Mouse (Mus musculus) kidney, embryonic 14.5 days (tissue): ENCODE data around the gene Hlx. TPM values are rescaled to one million over a fixed set of nuclear protein-coding genes. Genes with fewer than 3 reads are reported as not detected.
A peak's percentile ranks its signal among the peaks of the same experiment; 100 is the strongest.

ENCODE experiments used
- ATAC-seq: fragments of 200-750 bp; cut with Nextera tagmentation; 2 replicates; pipeline ENCODE4 v1.8.0; 2017; ENCODE audit warnings: moderate number of reproducible peaks, mild to moderate bottlenecking, moderate TSS enrichment, moderate library complexity; ENCODE audit not compliant: low FRiP score, low TSS enrichment
- H3K27ac ChIP-seq: fragments of 300-500 bp; sonication (generic); 2 replicates; pipeline ENCODE4 v1.5.1; 2014; ENCODE audit warnings: low read depth, mild to moderate bottlenecking, low read length, moderate library complexity, mixed read lengths
- H3K27me3 ChIP-seq: fragments of 300-500 bp; sonication (generic); 2 replicates; pipeline ENCODE4 v1.6.1; 2014; ENCODE audit warnings: mild to moderate bottlenecking, low read length; ENCODE audit not compliant: control insufficient read depth, insufficient read depth
- H3K36me3 ChIP-seq: fragments of 300-500 bp; sonication (generic); 2 replicates; pipeline ENCODE4 v1.6.1; 2014; ENCODE audit warnings: low read length, mixed read lengths; ENCODE audit not compliant: control insufficient read depth, insufficient read depth
- H3K4me1 ChIP-seq: fragments of 300-500 bp; sonication (generic); 2 replicates; pipeline ENCODE4 v1.6.1; 2014; ENCODE audit warnings: low read length, mixed read lengths; ENCODE audit not compliant: control insufficient read depth, insufficient read depth
- H3K4me2 ChIP-seq: fragments of 300-500 bp; sonication (generic); replicated peaks from 2 replicates; pipeline ENCODE4 v1.6.1; 2014; ENCODE audit warnings: low read depth, mild to moderate bottlenecking, low read length
- H3K4me3 ChIP-seq: fragments of 300-500 bp; sonication (generic); 2 replicates; pipeline ENCODE4 v1.5.1; 2014; ENCODE audit warnings: mild to moderate bottlenecking, low read length
- H3K9ac ChIP-seq: fragments of 300-500 bp; sonication (generic); 2 replicates; pipeline ENCODE4 v1.6.1; 2014; ENCODE audit warnings: low read depth, mild to moderate bottlenecking, low read length, moderate library complexity
- H3K9me3 ChIP-seq: fragments of 300-500 bp; sonication (generic); 2 replicates; pipeline ENCODE4 v1.6.1; 2016; ENCODE audit warnings: low read length; ENCODE audit not compliant: control insufficient read depth
- WGBS: fragments of 180-500 bp; shearing (Covaris S2); extraction: QIAGEN DNeasy Blood & Tissue Kit; methylation state at CpG from one replicate; pipeline ENCODE4 v1.1.7; 2014; 5-methylcytosine and 5-hydroxymethylcytosine counted together
- polyA plus RNA-seq: library from polyadenylated mRNA; unstranded; fragments of >200 nt; fragmentation: Nextera tagmentation; extraction: Ambion mirVana; gene quantifications from 2 replicates; pipeline ENCODE4 v1.2.1, GENCODE M21; 2014

Gene Hlx
- polyA plus RNA-seq, 1 experiment from 2014 or later: 8.0 TPM

GRCm38 (mm10) chr1:184707532-184708248 lies 24.7 kb downstream of the Hlx start:
- no peaks in the 10 kb centered on the region for H3K36me3 ChIP-seq
- H3K9me3 ChIP-seq: no peaks in the 10 kb centered on the region
- WGBS: 47% methylated on average over 4 of the region's 4 CpGs
- no peaks in the 10 kb centered on the region for H3K4me1 ChIP-seq
- H3K27ac ChIP-seq: no peak overlapping the region
- no peak overlapping the region for H3K4me2 ChIP-seq
- peaks cover 27% of the 10 kb centered on the region for H3K27me3 ChIP-seq
- ATAC-seq: no peak
- no peak overlapping the region for H3K4me3 ChIP-seq
- no peak overlapping the region for H3K9ac ChIP-seq

- Histone ChIP-seq H3K27ac (no peak overlapping the region), H3K27me3 (peaks cover 22% of the 10 kb centered on the region), H3K36me3 (no peaks in the 10 kb centered on the region), H3K4me2 (no peak overlapping the region), H3K4me3 (no peak overlapping the region), H3K9ac (no peak overlapping the region), H3K9me3 (no peaks in the 10 kb centered on the region), H3K4me1 (no peaks in the 10 kb centered on the region)
- ATAC-seq: no peak
- WGBS: 55% methylated on average over 3 of the region's 3 CpGs
Observed at GRCm38 (mm10) chr1:184704901-184705300, 27.5 kb downstream of the Hlx start.

DNA sequence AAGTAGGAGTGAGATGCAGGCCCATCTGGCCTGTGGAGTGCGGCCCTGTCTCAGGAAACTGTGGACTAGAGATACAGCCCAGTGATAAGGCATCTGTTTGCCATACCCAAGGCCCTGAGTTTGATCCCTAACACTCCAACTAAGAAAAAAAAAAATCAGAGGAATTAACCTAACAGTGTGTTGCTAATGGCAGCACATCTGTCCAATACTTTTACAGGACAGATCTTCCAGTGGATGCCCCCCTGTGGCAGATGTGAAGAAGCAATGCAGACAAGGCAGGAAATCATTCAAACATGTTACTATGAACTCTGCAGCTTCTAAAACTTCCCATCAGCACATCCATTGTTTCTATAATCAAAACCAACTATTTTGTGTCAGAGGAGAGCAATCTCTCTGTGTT lies 33.1 kb downstream of the Hlx start:
- Histone ChIP-seq H3K4me1 (no peaks in the 10 kb centered on the region), H3K36me3 (no peaks in the 10 kb centered on the region), H3K4me3 (no peak overlapping the region), H3K9me3 (no peaks in the 10 kb centered on the region), H3K27ac (no peak overlapping the region), H3K9ac (no peak overlapping the region), H3K27me3 (no peaks in the 10 kb centered on the region), H3K4me2 (no peak overlapping the region)
- ATAC-seq: no peak
- 98% methylated on average over 1 of the region's 1 CpGs for WGBS

DNA sequence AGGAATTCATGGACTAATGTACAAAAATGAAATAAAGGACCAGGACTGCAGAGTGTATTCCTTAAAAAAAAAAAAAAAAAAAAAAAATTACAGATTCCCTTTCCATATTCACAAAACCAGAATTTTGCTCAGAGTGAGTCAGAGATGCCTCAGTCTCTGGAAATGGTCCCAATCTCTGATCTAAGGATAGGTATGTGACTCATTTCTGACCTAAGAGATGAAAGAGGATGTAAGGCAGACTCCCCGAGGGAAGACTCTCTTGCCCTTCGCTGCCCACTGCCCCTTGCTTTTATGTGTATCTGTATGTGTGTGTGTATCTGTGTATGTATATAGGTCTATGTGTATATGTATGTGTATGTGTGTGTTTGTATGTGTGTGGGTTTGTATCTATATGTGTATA lies 37.0 kb downstream of the Hlx start:
- Histone ChIP-seq H3K4me1 (no peaks in the 10 kb centered on the region), H3K9me3 (no peaks in the 10 kb centered on the region), H3K36me3 (no peaks in the 10 kb centered on the region), H3K27me3 (no peaks in the 10 kb centered on the region), H3K4me3 (no peak overlapping the region), H3K4me2 (no peak overlapping the region), H3K9ac (no peak overlapping the region), H3K27ac (no peak overlapping the region)
- 79% methylated on average over 2 of the region's 2 CpGs for WGBS
- no peak for ATAC-seq

DNA sequence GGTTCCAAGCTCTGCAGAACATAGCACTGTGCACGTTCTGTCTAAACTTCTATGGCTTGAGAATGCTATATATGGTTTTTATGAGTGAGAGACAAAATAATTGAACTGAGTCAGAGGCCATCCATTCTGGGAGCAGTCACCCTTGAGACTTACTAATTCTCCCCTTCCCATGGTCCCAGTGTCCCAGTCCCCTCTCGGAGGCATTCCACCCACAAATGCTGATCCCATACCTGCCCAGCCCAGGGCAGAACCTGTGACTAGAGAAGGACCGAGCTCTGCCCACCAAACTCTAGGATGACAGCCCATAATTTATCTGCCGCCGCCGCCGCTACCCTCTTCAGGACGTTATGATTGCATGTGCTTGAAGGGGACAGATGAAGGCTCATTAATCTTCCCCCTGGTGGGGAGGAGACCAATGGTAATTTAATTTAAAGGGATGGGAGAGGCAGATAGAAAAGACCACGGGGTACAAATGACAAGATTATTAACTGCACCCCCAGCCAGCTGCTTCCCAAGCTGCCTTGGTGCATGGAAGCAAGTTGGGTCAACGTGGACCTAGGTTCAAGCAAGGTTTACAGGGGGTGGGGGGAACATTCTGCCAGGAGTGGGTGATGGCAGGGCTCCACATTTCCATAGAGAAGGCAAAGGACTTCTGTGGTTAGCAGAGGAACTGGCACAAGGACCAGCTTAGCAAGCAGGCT lies 40.1 kb downstream of the Hlx start:
- H3K4me2 ChIP-seq: no peak overlapping the region
- no peaks in the 10 kb centered on the region for H3K36me3 ChIP-seq
- no peaks in the 10 kb centered on the region for H3K9me3 ChIP-seq
- 0 out of 2 replicates have a peak, but pooled peaks have one; percentile 62 for ATAC-seq
- H3K4me1 ChIP-seq: no peaks in the 10 kb centered on the region
- H3K9ac ChIP-seq: no peak overlapping the region
- WGBS: 18% methylated on average over 10 of the region's 10 CpGs
- H3K27me3 ChIP-seq: no peaks in the 10 kb centered on the region
- no peak overlapping the region for H3K4me3 ChIP-seq
- no peak overlapping the region for H3K27ac ChIP-seq

DNA sequence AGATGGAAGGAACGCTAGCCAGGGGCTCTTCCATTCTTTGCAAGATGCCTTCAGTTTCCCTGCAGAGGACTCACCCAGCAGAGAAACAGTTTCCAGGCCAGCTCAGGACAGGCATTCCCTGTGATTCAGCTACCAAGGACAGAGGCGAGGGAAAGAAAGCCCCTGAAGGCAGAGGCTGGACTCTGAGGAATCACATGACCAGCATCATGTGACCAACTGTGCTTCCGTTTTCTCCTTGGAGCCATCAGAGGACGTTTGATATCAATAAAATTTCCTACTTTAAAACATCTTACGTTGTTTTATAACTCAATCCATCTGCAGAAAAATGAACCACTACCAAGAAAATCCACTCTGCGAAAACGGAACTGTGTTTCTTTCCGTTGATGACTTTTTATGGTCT lies 41.2 kb downstream of the Hlx start:
- WGBS: 82% methylated on average over 8 of the region's 8 CpGs
- no peaks in the 10 kb centered on the region for H3K4me1 ChIP-seq
- no peak overlapping the region for H3K9ac ChIP-seq
- no peaks in the 10 kb centered on the region for H3K36me3 ChIP-seq
- no peaks in the 10 kb centered on the region for H3K9me3 ChIP-seq
- no peaks in the 10 kb centered on the region for H3K27me3 ChIP-seq
- no peak for ATAC-seq
- no peak overlapping the region for H3K27ac ChIP-seq
- H3K4me3 ChIP-seq: no peak overlapping the region
- H3K4me2 ChIP-seq: no peak overlapping the region

- Histone ChIP-seq H3K27me3 (0 out of 2 replicates have a peak, but pooled peaks cover 6% of the 10 kb centered on the region), H3K9ac (no peak overlapping the region), H3K4me1 (no peaks in the 10 kb centered on the region), H3K4me3 (no peak overlapping the region), H3K9me3 (no peaks in the 10 kb centered on the region), H3K4me2 (no peak overlapping the region), H3K27ac (no peak overlapping the region), H3K36me3 (no peaks in the 10 kb centered on the region)
- ATAC-seq: no peak
- WGBS: 27% methylated on average over 7 of the region's 7 CpGs
Observed at GRCm38 (mm10) chr1:184688026-184688425, 44.4 kb downstream of the Hlx start.

DNA sequence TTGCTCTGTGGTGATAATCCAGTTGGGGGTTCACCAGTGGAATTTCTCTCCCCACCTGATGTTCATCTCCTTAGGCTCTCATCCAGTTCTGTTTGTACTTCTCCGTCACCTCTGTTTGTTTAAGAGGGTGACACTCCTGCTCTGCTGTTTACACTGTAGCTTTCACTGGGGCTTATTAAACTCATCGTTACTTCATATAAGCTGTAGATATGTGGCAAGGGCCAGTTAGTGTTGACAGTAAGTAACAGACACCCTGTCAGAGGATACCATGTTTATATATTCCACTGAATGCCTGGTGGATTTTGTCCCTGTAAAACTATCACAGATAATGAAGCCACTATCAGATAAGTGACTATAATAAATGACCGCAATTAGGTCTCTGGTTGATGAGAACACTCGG lies 44.9 kb downstream of the Hlx start:
- Histone ChIP-seq H3K9me3 (no peaks in the 10 kb centered on the region), H3K4me3 (no peak overlapping the region), H3K4me1 (no peaks in the 10 kb centered on the region), H3K4me2 (no peak overlapping the region), H3K27ac (no peak overlapping the region), H3K36me3 (no peaks in the 10 kb centered on the region), H3K27me3 (0 out of 2 replicates have a peak, but pooled peaks cover 6% of the 10 kb centered on the region), H3K9ac (no peak overlapping the region)
- 14% methylated on average over 4 of the region's 4 CpGs for WGBS
- ATAC-seq: no peak

DNA sequence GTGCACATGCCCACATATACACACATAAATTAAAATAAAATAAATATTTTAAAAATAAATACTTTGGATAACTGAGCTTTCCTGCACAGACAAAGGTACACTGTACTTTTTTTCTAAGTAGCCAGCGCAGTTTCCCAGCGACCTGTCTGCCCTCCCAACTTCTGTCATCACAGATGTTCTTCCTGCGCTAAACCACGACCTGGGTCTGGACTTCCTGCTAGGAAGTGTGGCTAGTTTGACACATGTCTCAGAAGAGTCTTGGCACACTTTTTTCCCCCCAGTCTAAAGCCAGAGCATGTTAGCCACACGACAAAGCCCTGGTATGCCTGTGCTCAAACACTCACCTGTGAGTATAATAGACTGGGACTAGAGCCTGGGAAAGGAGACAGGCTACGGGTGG lies 48.9 kb downstream of the Hlx start:
- H3K4me1 ChIP-seq: no peaks in the 10 kb centered on the region
- H3K9me3 ChIP-seq: no peaks in the 10 kb centered on the region
- H3K27ac ChIP-seq: no peak overlapping the region
- 74% methylated on average over 6 of the region's 6 CpGs for WGBS
- H3K36me3 ChIP-seq: no peaks in the 10 kb centered on the region
- no peak for ATAC-seq
- H3K4me3 ChIP-seq: no peak overlapping the region
- no peak overlapping the region for H3K9ac ChIP-seq
- H3K27me3 ChIP-seq: 0 out of 2 replicates have a peak, but pooled peaks cover 6% of the 10 kb centered on the region
- no peak overlapping the region for H3K4me2 ChIP-seq
